Mouse (Mus musculus) embryonic fibroblast, embryonic 13.5 days (primary cell): Measurements from ENCODE around the gene Ptpn7.

ENCODE experiments used
- CTCF ChIP-seq: IDR thresholded peaks from 2 replicates; pipeline ENCODE4 v1.5.1; 2011; ENCODE audit warnings: mild to moderate bottlenecking, control low read depth, low read length, moderate library complexity, borderline replicate concordance; ENCODE audit not compliant: insufficient read depth
- POLR2A ChIP-seq: IDR thresholded peaks from 2 replicates; pipeline ENCODE4 v1.6.1; 2011; ENCODE audit warnings: low read depth, mild to moderate bottlenecking, control low read depth, low read length, moderate library complexity

DNA sequence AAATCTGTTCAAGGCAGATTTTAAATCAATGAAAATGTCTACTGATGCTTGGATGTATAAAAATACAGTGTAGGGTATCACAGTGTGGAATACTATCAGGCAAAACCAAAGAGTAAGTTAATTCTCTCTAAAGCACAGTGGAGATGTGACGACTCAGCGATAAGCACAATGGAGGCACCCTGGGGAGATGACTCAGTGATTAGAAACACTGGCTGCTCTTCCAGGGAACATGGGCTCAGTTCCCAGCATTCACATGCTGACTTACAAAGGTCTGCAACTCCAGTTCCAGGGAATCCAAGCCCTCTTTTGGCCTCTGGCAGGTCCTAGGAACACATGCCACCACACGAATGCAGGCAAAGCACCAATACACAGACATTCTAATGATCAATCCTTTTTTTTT, 55.7 kb downstream of the Ptpn7 start:
- TF ChIP-seq CTCF (no peak), POLR2A (no peak)
